Mouse (Mus musculus): ENCODE data around the gene Rnf216.

Gene Rnf216

DNA sequence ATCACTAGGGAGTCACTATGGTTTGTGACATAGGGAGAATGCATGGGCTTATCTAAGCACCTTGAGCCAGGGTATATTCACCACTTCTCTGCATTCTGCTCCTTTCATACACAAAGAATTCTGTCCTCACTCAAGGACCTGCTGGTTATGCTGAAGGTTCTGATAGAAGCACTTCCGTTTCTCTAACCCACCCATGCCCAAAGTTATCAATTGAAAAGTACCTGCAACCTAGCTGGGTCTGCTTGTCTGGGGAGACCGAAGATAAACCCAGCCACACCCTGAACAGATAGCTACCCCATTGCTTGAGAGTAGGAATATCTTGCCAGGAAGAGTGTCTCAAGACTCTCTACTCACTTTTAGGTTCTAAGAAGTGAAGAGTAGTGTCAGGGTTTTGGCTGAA, 60.1 kb downstream of the Rnf216 start:
- DNase-seq, result no peak

DNA sequence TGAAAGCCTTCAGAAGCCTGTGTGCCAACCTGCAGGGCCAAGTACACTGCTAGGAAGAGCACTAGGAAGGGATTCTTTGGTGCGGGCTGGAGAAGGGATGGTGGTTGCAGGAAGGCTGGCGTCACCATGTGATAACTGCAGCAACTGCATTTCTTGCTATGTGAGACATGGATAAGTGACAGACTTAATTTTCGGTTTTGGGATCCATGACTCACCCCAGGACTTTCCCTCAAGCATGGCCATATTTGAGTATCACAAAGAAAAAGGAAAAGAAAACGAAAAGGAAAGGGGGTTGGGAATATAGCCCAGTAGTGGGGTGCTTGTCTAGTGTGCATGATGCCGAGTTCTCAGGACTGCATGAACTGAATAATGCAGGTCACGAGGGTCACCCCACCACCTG, 60.9 kb downstream of the Rnf216 start:
- no peak for DNase-seq

DNA sequence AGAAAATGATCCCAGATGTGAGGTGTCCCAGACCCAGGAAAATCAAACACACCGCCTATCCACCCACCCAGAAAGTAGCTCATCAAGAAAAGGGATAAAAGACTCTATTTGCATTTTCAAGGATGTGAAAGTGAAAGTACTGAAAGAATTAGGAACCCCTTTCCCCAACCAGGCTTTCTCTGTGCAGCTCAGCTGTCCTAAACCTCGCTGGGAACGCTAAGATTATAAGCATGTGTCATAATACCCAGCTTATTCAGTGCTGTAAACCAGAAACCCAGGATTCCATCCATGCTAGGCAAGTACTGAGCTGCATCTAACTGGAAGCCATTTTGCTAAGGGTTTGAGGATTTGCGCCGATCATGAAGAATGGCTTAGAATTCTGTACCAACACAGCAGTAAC, 62.5 kb downstream of the Rnf216 start:
- DNase-seq, result no peak

DNA sequence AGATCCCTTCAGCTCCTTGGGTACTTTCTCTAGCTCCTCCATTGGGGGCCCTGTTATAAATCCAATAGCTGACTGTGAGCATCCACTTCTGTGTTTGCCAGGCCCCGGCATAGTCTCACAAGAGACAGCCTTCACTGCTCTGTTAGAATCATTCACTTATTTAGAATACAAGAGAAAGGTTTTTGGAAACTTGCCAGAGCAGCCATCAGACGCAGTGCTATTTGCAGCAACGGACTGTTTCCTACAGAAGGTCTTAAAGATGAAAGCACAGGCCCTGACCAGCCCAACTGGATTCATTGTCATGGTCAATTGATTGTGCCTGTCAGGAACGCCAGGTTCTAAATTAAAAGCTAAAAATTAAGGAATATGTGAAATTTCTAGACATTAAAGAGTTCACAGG, 63.0 kb downstream of the Rnf216 start:
- DNase-seq, result peak in 1 of 2 experiments; percentile 34

DNA sequence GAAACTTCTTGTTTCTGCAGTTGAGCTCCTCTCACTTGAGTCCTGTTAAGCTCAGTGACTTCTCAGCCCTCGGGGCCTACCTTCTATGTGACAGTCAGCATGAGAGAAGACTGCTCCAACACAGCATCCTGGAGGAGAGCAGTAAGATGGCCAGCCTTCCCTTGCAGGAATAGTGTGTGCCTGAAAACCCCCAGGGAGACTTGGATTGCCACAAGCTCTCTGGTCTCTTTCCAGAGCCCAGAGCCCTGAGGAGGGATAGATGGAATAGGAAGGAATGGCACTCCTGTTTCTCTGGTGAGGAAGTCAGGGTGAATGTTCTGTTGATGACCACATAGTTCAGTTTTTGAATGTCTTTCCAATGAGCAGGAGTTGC, 63.8 kb downstream of the Rnf216 start:
- DNase-seq, result no peak

DNA sequence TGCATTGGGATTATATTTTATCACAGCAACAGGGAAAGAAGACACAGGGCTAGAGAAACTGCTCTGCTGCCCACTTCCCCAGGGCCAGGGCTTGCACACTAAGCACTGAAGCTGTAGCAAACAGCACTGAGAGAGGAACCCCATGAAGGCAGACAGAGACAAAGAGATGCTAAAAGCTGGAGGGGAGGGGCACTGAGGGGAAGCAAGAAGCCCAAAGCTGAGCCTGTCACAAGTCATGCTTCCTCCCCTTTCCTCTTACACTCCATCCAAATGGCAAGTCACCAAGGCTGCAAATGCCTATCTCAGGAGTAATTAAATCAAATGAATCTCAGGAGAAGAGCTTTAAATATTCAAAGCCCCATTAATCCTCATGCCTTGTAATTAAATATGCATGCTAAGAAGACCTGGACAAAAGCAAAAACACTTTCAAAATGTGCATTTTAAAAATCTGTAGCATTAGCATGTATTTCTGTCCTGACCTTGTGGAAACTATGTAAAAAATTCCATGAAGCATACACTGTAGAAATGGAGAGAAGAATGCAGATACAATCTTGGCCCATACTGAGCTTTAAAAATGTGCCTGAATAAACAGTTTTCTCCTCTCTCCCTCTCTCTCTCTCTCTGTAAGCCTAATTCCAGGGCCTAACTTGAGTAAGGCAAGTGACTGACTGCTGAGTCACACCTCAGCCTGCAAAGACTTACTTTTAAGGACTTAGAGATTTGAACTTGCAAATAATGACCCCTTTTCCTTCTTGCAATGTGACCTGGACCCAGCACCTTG, 64.4 kb downstream of the Rnf216 start:
- peak; percentile 41 to 49 for DNase-seq

DNA sequence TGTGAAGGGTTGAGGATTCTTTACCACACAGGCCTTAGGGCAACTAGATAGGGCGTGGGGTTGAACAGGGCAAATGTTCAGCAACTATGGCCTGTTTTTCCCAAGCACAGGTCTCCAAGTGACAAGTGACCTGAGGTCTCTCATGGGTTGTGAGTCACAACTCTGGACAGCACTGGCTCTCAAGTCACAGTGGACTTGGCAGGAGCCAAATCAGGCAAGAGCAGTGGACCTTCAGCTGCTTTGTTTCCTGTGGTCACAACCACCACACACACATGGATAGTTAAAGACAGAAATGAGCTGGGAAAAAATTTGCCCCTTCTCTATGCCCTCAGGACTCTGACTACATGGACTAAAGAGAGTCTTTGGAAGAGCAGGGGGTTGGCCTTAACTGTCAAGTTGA, 65.2 kb downstream of the Rnf216 start:
- no peak for DNase-seq

DNA sequence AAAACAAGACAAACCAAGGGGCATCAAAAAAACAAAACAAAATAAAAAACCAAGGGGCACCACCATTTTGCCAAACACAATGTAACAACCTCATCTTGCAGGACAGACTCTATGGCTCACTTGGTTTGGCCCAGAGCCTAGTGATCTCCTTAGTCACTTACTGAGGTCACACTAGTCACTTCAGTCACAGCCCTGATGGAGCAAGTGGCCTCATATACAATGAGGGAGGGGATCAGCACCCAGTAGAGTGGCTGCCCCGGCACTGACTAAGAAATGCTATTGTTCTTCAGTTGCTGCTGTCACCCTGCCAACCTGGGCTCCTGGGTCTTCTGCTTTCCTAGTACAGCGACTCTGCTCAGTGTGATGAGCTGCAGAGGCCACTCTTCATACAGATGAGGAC, 68.9 kb downstream of the Rnf216 start:
- DNase-seq, result no peak

DNA sequence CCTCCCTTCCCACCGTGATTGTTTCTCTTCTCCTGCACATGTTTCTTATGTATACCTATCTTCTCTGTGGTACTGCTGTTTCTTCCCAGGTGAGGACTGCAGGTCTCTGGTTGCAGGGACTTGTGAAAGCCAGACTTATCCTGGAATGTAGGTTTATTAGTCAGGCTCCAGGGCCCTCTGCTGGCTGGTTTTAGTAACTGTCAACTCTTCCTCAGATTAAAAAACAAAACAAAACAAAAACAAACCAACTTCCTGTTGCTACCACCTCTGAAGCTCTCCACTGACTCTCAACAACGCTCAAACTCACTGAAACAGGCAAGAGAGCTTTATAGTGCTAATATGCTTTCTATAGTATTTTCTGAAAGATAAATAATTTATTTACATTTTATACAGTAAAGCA, 69.5 kb downstream of the Rnf216 start:
- DNase-seq, result peak in 1 of 2 experiments; percentile 53

DNA sequence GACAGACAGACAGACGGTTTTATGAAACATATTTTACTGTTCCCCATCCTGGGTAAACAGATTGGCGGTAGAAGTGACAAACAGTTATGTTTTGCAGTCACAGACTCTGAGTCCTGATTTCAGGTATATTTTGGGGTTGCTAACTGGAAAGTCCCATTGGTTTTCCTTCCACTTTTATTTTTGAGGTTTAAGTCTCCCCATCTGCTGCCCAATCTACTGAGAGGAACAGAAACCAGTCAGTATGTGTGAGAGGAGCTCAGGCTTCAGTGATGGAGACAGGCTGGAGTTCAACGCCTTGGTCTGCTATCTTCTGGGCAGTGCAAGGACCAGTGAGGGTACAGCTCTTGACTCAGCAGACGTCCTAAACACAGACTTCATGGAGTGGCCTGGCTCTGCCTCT, 74.0 kb downstream of the Rnf216 start:
- DNase-seq, result no peak

DNA sequence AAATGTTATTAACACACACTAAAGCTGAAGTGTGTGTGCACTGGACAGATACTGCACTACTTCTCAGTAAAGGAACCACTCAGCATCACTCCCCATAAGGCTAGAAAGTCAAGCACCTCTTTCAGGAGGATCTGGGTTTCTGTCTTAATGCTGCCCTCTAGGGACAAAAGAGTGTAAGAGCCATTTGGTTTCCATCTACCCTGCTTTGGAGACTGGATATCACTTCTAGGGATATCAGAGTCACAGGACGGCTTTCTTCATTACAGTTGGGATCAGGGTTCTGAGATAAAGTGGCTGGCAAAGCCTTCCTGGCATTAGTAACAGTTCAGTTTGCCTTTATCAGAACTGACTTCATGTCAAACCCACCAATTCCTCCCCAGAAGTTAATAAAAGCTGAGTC, 75.6 kb downstream of the Rnf216 start:
- DNase-seq, result no peak

DNA sequence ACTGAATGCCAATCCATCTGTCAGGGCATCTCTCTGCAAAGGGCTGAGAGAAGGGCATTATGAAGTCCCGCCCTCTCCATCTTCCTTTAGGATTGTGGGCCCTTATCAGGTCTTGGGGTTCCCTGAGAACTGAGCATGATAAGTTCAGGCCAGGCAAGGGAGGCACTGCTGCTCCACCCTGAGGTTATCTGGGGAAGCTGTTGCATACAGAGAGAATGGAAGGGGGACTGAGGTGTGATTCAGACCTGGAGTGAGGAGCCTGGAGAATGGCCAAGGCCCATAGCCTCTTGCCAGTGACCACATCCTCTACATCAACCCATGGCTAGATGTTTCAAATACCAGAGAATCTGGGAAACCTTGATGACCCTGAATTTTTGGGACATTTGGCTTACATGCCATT, 76.7 kb downstream of the Rnf216 start:
- DNase-seq, result no peak

DNA sequence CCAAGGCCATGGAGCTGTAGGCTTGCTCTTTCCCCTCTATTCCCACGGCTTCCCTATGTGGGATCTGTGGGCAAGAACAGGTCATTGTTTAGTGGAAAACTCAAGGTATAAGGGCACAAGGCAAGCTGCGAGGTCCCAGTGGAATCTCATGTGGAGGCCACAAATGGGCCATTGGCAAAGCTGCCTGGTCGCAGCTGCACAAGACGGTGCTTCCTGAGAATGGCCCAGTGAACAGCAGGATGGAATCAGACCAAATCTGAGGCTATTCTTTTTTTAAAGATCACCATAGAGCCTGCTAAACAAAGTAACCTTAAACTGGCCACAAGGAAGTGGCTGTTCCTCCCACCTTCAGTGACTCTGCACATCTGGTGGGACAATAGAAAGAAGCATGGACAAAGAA, 77.5 kb downstream of the Rnf216 start:
- DNase-seq, result no peak

DNA sequence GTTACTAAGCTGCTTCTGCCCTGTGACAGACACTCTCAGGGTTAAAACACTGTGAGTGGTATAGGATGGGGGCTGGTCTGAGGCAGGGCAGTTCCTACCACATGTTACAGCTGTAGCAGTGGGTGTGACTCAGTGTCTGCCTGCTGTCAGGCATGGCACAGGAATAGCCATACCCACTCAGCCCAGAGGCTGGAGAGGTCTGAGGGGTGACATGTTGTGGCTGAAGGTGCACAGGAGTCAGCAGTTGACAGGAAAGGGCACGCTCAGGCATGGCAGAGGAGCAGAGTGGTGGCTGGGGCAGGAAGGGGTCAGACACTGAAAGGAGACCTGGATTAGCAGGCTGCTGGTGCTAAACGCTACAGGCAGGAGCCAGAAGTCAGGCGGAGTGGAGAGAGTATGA, 78.7 kb downstream of the Rnf216 start:
- DNase-seq, result no peak

DNA sequence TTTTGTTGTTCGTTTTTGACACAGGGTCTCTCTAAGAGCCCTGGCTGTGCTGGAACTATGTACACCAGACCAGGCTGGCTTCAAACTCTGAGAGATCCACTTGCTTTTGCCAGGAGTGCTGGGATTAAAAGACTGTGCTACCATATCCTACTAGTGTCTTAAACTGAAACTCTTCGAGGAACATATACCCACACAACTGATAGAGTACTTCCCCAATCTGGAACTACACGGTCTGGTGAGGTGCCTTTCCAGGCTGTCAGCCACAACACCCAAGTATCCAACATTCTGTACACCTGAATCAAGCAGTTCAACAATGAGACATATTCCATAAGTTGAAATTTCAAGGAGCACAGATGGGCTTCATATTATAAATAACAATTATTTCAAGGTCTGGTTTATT, 79.5 kb downstream of the Rnf216 start:
- DNase-seq, result no peak

DNA sequence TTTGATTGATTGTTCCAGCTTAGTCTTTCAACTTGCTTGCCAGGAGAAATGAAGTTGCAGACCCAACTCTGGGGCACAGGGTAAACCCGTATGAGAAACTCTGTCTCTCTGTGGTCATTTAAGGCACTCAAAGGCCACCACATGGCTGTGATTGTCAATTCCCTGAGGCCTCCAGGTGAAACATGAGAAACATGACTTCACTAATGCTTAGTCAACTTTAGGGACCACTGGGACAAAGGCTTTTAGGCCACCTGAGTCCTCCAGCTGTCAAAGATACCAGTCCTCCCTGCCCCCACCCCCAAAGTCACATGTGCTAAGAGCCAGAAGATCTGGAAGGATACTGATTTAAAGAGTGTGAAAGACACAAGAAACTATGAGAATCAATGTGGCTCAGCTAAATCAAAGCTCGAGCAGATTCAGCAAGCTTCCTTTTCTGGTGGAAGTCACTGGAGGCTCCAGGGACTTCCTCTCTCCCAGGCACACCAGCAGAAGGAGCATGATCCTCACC, 80.1 kb downstream of the Rnf216 start:
- DNase-seq, result no peak

DNA sequence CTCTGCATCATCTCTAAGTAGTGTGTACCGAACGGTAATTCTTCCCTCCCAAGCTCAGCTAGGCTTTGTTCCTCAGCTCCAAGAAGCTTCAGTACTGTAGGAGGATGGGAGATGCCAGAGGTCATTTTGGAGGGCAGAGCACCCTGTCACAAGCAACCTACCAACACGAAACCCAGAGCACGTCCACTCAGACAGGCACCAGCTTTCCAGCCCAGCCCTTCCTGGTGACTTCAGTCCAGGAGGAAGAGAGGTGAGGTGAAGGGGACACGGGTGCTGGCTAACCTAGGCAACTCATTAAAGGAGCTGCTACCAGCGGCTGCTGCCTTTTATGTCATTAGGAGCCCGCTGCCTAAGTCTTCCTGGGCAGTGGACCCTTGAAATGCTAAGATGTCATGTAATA, 81.1 kb downstream of the Rnf216 start:
- peak; percentile 10 to 26 for DNase-seq

DNA sequence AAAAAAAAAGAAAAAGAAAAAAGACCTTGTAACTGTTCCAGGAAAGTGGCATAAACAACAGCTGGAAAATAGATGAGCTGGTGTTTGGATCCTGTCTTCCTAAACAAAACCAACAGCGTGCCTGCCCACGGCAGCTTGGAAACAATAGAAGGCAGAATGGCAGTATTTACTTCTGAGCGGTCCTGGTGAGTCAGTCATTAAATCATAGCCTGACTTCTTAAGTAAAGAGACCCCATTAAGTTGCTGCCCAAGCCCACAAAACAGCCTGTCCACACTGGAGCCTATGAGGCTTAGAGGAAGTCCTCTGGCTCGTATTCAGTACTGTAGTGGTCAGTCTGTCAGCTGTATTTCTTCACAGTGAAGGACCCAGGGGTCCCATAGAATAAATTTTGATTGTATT, 81.6 kb downstream of the Rnf216 start:
- DNase-seq, result peak; percentile 6 to 25

DNA sequence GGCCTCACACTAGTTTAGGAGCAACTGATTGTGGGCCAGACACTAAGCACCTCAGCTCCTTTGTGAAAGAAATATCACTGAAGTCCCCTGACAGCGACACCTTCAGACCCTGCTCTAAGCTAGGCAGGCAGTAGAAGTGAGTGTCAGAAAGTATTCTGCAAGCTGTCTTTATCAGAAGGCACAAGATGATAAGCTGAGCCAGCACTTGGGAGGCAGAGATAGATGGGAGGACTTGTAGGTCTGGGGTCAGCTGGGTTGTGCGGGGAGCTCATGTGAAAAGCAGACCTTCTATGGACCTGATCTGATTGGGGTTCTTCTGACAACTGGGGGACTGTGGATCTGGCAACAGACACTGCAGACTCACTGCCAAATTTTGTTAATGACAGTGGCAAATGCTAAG, 88.9 kb downstream of the Rnf216 start:
- DNase-seq, result no peak

DNA sequence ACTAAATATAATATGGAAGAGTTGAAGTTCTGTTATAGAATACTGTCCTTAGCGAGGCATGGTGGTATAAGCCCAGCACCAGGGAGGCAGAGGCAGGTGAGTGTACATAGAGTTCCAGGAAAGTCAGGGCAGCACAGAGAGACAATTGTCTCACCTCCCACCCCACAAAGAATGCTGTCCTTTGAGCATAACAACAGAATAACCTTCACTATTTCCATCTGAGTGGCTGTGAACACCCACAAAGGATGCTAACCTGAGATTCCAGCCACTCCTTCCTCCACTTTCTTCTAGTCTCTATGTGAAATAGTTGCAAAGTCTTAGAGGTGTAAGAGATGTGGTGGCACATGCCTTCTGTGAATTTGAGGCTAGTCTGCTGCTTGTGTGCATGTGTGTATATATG, 89.8 kb downstream of the Rnf216 start:
- DNase-seq, result no peak

DNA sequence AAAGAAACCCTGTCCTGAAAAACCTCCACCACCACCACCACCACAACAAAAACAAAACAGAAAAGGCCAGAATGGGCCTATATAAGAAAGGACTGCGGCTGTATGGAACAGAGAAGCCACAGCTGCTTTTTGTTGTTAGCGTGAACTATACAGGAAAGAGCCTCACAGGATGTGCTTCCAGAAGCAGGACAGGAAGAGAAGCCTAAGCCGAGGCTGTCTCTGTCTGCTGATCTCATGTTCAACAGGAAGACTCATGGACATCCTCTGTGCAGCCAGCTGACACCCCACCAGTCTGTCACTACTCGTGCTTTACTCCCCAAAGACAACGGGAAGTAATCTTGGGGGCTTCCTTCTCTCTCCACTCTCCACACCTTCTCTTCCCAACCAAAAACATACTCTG, 95.4 kb downstream of the Rnf216 start:
- DNase-seq, result peak in 1 of 2 experiments; percentile 34

DNA sequence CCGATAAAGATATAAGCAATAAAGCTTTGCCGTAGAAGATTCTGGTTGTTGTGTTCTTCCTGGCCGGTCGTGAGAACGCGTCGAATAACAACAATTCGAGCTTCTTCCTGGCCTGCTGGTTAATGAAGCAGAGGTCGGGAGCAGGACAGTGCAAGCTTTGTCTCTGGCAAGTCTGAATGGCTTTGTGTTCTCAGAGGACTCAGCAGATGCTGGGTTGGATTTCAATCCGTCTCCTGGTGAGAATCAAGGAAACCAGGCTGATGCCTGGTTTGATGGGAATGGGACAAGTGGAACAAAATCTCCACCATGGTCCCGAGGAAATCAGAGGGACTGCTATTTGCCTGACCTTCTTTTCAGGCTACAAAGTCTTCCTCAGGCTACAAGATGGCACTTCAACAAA, 103.4 kb downstream of the Rnf216 start:
- DNase-seq, result no peak

DNA sequence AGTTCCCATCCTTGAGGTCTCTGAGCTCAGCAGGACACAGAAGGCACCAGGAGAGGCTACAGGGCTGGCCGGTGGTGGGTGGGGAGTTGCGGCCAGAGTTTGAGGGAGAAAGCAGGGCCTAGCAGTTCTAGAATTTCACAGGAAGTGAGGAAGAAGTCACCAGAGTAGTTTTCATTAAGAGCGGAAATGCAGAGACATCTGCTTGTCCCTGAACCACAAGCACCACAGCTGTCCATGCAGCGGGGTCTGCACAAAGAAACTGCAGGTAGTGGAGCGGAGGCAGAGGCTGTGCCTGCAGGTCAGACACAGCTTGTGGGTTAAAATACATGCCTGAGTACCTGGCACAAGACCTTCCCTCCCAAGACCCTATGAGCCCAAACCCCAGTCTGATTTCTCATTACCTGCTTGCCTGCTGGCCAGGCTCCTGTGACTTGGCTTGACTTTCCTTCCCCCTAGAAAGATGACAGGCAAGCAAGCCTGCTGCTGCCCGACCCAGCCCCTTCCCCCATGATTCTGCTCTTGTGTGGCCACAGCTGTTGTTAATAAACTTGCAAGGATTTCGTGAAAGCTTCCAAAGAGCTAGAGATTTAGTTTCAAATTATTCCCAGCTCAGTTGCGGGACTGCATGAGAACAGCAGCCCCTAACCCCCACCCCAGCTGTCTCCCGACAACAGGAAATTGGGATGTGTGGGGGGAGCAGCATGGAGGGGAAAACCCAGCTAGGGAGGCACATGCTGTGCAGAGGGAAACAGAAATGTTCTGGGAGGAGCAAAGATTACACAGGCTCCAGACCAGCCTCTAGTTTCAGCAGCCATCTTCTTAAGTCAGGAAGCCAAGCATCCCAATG, 111.9 kb downstream of the Rnf216 start:
- peak; percentile 74 to 84 for DNase-seq

DNA sequence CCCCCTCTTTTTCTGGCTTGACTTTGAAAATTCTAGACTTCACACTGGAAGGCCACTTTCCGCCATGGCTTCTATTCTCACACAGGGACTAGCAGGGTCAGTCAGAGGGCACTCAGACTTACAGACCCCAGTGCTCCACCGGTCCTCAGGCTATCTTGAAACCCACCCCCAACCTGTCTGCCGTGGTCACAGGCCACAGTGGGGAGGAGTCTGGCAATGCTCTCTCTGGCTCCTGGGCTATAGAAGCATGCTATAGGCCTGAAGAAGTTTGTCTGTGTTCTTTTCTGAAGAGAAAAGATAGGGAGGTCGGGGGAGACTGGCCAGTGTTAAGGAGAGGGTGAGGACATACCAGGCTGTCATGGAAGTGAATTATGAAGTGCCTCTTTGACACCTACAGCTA, 112.7 kb downstream of the Rnf216 start:
- DNase-seq, result no peak
